Mouse (Mus musculus): ENCODE measurements around the gene Tpcn2. TPM values are rescaled to one million over a fixed set of nuclear protein-coding genes. Genes with fewer than 3 reads are reported as not detected.

Tpcn2 gene
- polyA plus RNA-seq, 1 experiment from 2014 or later, result 1.5 TPM

GRCm38 (mm10) chr7:145256092-145256491 is 27.7 kb downstream of the Tpcn2 start:
- Histone ChIP-seq H3K27me3 (ENCODE audit: control insufficient read depth, insufficient read depth, low read depth, low read length) (no peaks in the 10 kb centered on the region), H3K9ac (ENCODE audit: low read depth, low read length) (no peak overlapping the region), H3K4me3 (ENCODE audit: low read depth, low read length) (no peak overlapping the region), H3K4me1 (ENCODE audit: control insufficient read depth, insufficient read depth, low read length) (no peaks in the 10 kb centered on the region), H3K36me3 (ENCODE audit: control insufficient read depth, insufficient read depth, low read length) (no peaks in the 10 kb centered on the region), H3K27ac (ENCODE audit: low read length) (no peak overlapping the region), H3K4me2 (ENCODE audit: low read length) (no peak overlapping the region), H3K9me3 (replicated peaks; ENCODE audit: control insufficient read depth, low read length, poor library complexity, severe bottlenecking) (no peaks in the 10 kb centered on the region)
- no peak for ATAC-seq
- 100% methylated on average over 1 of the region's 1 CpGs for WGBS

- ATAC-seq, result no peak
- WGBS, result 67% methylated on average over 3 of the region's 3 CpGs
- Histone ChIP-seq H3K9ac (ENCODE audit: low read depth, low read length) (no peak overlapping the region), H3K27me3 (ENCODE audit: control insufficient read depth, insufficient read depth, low read depth, low read length) (no peaks in the 10 kb centered on the region), H3K4me1 (ENCODE audit: control insufficient read depth, insufficient read depth, low read length) (no peaks in the 10 kb centered on the region), H3K36me3 (ENCODE audit: control insufficient read depth, insufficient read depth, low read length) (no peaks in the 10 kb centered on the region), H3K4me2 (ENCODE audit: low read length) (no peak overlapping the region), H3K9me3 (replicated peaks; ENCODE audit: control insufficient read depth, low read length, poor library complexity, severe bottlenecking) (no peaks in the 10 kb centered on the region), H3K4me3 (ENCODE audit: low read depth, low read length) (no peak overlapping the region), H3K27ac (ENCODE audit: low read length) (no peak overlapping the region)
These were observed 29.7 kb downstream of the Tpcn2 start for GRCm38 (mm10) chr7:145253986-145254630.

- no peaks in the 10 kb centered on the region for H3K36me3 ChIP-seq (ENCODE audit: control insufficient read depth, insufficient read depth, low read length)
- no peaks in the 10 kb centered on the region for H3K9me3 ChIP-seq (replicated peaks; ENCODE audit: control insufficient read depth, low read length, poor library complexity, severe bottlenecking)
- no peak overlapping the region for H3K27ac ChIP-seq (ENCODE audit: low read length)
- H3K9ac ChIP-seq (ENCODE audit: low read depth, low read length), result no peak overlapping the region
- WGBS, result 30% methylated on average over 8 of the region's 8 CpGs
- H3K4me1 ChIP-seq (ENCODE audit: control insufficient read depth, insufficient read depth, low read length), result no peaks in the 10 kb centered on the region
- no peak overlapping the region for H3K4me3 ChIP-seq (ENCODE audit: low read depth, low read length)
- H3K27me3 ChIP-seq (ENCODE audit: control insufficient read depth, insufficient read depth, low read depth, low read length), result no peaks in the 10 kb centered on the region
- peak; percentile 82; the same call in 1 of the 2 replicates for ATAC-seq
- H3K4me2 ChIP-seq (ENCODE audit: low read length), result no peak overlapping the region
These were observed 30.9 kb downstream of the Tpcn2 start for GRCm38 (mm10) chr7:145252715-145253476.

GRCm38 (mm10) chr7:145250225-145250624 is 33.6 kb downstream of the Tpcn2 start:
- Histone ChIP-seq H3K27me3 (ENCODE audit: control insufficient read depth, insufficient read depth, low read depth, low read length) (no peaks in the 10 kb centered on the region), H3K9me3 (replicated peaks; ENCODE audit: control insufficient read depth, low read length, poor library complexity, severe bottlenecking) (no peaks in the 10 kb centered on the region), H3K36me3 (ENCODE audit: control insufficient read depth, insufficient read depth, low read length) (no peaks in the 10 kb centered on the region), H3K4me1 (ENCODE audit: control insufficient read depth, insufficient read depth, low read length) (no peaks in the 10 kb centered on the region), H3K27ac (ENCODE audit: low read length) (no peak overlapping the region), H3K4me2 (ENCODE audit: low read length) (no peak overlapping the region), H3K9ac (ENCODE audit: low read depth, low read length) (no peak overlapping the region), H3K4me3 (ENCODE audit: low read depth, low read length) (no peak overlapping the region)
- no peak for ATAC-seq
- 75% methylated on average over 9 of the region's 9 CpGs for WGBS

- no peak for ATAC-seq
- H3K9ac ChIP-seq (ENCODE audit: low read depth, low read length), result no peak overlapping the region
- WGBS, result 100% methylated on average over 2 of the region's 2 CpGs
- H3K27ac ChIP-seq (ENCODE audit: low read length), result no peak overlapping the region
- H3K4me3 ChIP-seq (ENCODE audit: low read depth, low read length), result no peak overlapping the region
- H3K4me2 ChIP-seq (ENCODE audit: low read length), result no peak overlapping the region
- H3K36me3 ChIP-seq (ENCODE audit: control insufficient read depth, insufficient read depth, low read length), result no peaks in the 10 kb centered on the region
- H3K4me1 ChIP-seq (ENCODE audit: control insufficient read depth, insufficient read depth, low read length), result no peaks in the 10 kb centered on the region
- no peaks in the 10 kb centered on the region for H3K9me3 ChIP-seq (replicated peaks; ENCODE audit: control insufficient read depth, low read length, poor library complexity, severe bottlenecking)
- H3K27me3 ChIP-seq (ENCODE audit: control insufficient read depth, insufficient read depth, low read depth, low read length), result no peaks in the 10 kb centered on the region
These were observed 34.9 kb downstream of the Tpcn2 start for GRCm38 (mm10) chr7:145248911-145249310.

GRCm38 (mm10) chr7:145242851-145243712 is 40.7 kb downstream of the Tpcn2 start:
- WGBS, result 11% methylated on average over 9 of the region's 9 CpGs
- no peak overlapping the region for H3K9ac ChIP-seq (ENCODE audit: low read depth, low read length)
- no peak overlapping the region for H3K4me2 ChIP-seq (ENCODE audit: low read length)
- no peaks in the 10 kb centered on the region for H3K9me3 ChIP-seq (replicated peaks; ENCODE audit: control insufficient read depth, low read length, poor library complexity, severe bottlenecking)
- no peaks in the 10 kb centered on the region for H3K4me1 ChIP-seq (ENCODE audit: control insufficient read depth, insufficient read depth, low read length)
- ATAC-seq, result peak; percentile 51
- no peaks in the 10 kb centered on the region for H3K27me3 ChIP-seq (ENCODE audit: control insufficient read depth, insufficient read depth, low read depth, low read length)
- no peak overlapping the region for H3K4me3 ChIP-seq (ENCODE audit: low read depth, low read length)
- H3K27ac ChIP-seq (ENCODE audit: low read length), result no peak overlapping the region
- H3K36me3 ChIP-seq (ENCODE audit: control insufficient read depth, insufficient read depth, low read length), result no peaks in the 10 kb centered on the region

GRCm38 (mm10) chr7:145242028-145242427 is 41.8 kb downstream of the Tpcn2 start:
- ATAC-seq, result no peak
- no peak overlapping the region for H3K9ac ChIP-seq (ENCODE audit: low read depth, low read length)
- WGBS, result 86% methylated on average over 9 of the region's 9 CpGs
- no peaks in the 10 kb centered on the region for H3K27me3 ChIP-seq (ENCODE audit: control insufficient read depth, insufficient read depth, low read depth, low read length)
- H3K4me2 ChIP-seq (ENCODE audit: low read length), result no peak overlapping the region
- no peaks in the 10 kb centered on the region for H3K36me3 ChIP-seq (ENCODE audit: control insufficient read depth, insufficient read depth, low read length)
- H3K9me3 ChIP-seq (replicated peaks; ENCODE audit: control insufficient read depth, low read length, poor library complexity, severe bottlenecking), result no peaks in the 10 kb centered on the region
- no peak overlapping the region for H3K4me3 ChIP-seq (ENCODE audit: low read depth, low read length)
- H3K4me1 ChIP-seq (ENCODE audit: control insufficient read depth, insufficient read depth, low read length), result no peaks in the 10 kb centered on the region
- no peak overlapping the region for H3K27ac ChIP-seq (ENCODE audit: low read length)

- Histone ChIP-seq H3K9ac (ENCODE audit: low read depth, low read length) (no peak overlapping the region), H3K4me2 (ENCODE audit: low read length) (no peak overlapping the region), H3K9me3 (replicated peaks; ENCODE audit: control insufficient read depth, low read length, poor library complexity, severe bottlenecking) (no peaks in the 10 kb centered on the region), H3K4me3 (ENCODE audit: low read depth, low read length) (no peak overlapping the region), H3K27ac (ENCODE audit: low read length) (no peak overlapping the region), H3K36me3 (ENCODE audit: control insufficient read depth, insufficient read depth, low read length) (no peaks in the 10 kb centered on the region), H3K27me3 (ENCODE audit: control insufficient read depth, insufficient read depth, low read depth, low read length) (no peaks in the 10 kb centered on the region), H3K4me1 (ENCODE audit: control insufficient read depth, insufficient read depth, low read length) (no peaks in the 10 kb centered on the region)
- no peak for ATAC-seq
- WGBS, result 82% methylated on average over 4 of the region's 4 CpGs
These were observed 42.9 kb downstream of the Tpcn2 start for GRCm38 (mm10) chr7:145240929-145241328.

All from midbrain, embryonic 16.5 days (tissue).